Mouse (Mus musculus): ENCODE results near the gene Ncapd2.

Gene Ncapd2

DNA sequence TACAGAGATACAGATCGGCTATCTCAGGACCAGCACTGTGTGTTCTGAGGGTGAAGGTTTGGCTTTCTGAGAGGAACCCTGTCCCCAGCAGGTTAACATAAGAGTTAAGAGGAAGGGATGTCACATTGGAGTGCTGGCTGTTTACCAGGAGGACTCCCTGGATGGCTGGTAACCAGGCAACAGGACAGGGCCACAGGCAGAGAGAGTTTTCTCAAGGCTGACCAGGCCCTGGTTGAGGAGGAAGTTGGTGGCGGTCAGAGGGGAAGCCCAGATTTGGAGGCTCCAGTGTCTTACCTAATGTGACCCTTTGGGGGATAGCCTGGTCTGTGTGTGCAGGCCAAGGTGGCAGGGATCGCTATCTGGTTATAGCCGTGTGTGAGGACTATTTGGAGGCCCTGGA lies 44.7 kb downstream of the Ncapd2 start:
- peak; percentile 66 for DNase-seq

GRCm38 (mm10) chr6:125146148-125146547 lies 45.4 kb downstream of the Ncapd2 start:
- no peak for DNase-seq

DNA sequence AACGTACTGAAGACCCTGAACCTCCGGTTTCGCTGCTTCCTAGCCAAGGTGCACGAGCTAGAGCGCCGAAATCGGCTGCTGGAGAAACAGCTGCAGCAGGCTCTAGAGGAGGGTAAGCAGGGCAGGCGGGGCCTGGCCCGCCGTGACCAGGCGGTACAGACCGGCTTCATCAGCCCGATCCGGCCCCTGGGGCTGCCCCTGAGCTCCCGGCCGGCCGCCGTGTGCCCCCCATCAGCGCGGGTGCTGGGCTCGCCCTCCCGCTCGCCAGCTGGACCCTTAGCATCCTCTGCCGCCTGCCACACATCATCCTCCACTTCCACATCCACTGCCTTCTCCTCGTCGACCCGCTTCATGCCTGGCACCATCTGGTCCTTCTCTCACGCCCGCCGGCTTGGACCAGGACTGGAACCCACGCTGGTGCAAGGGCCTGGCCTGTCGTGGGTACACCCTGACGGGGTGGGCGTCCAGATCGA lies 46.0 kb downstream of the Ncapd2 start:
- DNase-seq = no peak

- peak; percentile 95 for DNase-seq
Observed at GRCm38 (mm10) chr6:125145001-125145400, 46.5 kb downstream of the Ncapd2 start, which contains the start of gene Iffo1. Iffo1 (plus strand) TSS chr6:125145241.

GRCm38 (mm10) chr6:125143904-125144303 lies 47.6 kb downstream of the Ncapd2 start:
- DNase-seq = no peak

GRCm38 (mm10) chr6:125143128-125143527 lies 48.4 kb downstream of the Ncapd2 start:
- no peak for DNase-seq

DNA sequence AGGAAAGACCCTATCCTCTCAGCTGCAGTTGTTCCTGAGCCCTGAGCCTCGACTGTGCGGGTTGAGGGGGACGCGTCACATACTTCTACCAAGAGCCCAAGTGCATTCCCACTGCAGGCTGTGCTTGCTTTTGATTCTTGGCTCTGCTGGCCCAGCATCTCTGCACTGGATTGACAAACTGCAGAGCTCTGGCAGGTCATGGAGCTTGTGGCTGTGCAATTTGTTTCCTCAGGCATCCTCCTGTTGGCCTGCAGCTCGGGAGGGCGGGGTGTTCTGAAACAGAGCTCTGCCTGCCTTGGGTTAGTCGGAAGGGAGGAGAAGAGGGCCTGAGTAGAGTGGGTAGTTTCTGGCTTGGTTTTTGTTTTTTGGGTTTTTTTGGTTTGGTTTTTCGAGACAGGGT lies 49.1 kb downstream of the Ncapd2 start:
- DNase-seq = no peak

GRCm38 (mm10) chr6:125139747-125140146 lies 51.8 kb downstream of the Ncapd2 start:
- no peak for DNase-seq

DNA sequence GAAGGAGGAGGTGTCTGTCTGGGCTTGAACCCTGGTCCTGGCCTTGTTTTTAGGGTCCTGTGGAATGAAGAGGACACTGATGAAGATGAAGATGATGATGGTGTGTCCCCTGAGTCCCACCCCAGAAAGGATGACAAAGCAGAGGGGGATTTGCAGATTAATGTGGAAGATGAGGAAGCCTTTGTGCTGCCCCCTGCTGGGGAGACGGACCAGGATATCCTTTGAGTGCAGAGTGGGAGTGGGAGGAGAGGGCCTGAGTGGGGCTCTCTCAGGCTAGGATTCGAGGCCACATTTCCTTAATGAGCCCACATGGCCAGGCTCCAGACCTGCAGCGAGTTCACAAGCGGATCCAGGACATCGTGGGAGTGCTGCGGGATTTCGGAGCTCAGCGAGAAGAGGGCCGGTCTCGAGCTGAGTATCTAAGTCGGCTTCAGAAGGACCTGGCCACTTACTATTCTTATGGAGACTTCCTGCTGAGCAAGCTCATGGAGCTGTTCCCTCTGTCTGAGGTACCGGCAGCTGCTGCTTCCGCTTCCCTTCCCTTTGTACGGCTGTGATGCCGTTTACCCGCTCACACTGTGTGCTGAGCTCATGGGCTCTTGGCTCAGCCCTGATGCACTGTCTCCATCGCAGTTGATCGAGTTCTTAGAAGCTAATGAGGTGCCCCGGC lies 54.4 kb downstream of the Ncapd2 start:
- peak; percentile 62 for DNase-seq

- DNase-seq = no peak
Observed at GRCm38 (mm10) chr6:125132470-125132869, 59.0 kb downstream of the Ncapd2 start.

DNA sequence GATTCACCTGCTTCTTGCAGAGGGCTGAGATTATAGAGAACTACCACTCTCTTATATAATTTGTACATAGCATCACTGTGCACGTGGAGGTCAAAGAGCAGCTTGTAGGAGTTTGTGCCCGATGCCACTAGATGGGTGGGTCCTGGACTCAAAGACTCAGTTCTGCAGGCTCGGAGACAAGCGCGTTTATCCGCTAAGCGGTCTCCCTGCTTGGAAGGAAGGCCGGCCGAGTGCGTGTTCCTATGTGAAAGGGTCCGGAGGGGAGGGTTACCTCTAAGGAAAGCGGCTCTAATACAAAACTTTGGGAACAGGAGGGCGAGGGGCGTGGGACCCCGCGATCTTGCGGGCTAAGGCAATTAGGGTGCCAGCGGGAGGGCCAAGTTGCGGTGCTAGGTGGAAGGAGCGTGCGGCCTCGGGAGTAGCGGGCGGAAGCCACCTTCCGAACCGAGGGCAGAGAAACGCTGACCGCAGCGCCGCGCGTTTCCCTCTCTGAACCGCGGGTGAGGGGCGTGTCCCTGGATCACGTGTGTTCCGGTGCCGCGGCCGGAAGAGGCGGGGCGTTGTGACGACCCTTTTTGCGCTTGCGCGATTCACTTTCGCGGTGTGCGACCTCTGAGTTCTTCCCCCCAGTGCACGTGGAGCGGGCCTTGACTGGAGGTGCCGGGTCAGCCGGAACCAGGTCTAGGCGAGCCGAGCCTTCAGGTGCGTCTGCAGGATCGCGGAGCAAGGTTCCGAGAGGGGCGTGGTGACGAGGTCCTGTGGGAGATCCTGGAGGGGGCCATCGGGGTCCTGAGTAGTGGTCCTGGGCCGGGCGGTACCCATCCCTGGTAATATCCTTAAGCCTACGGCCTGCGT lies 60.0 kb downstream of the Ncapd2 start, which contains the start of gene Nop2:
Gene Nop2 (plus strand): TSS at position 608 of the 855 bp plus-strand sequence.
- DNase-seq = peak; percentile 90

DNA sequence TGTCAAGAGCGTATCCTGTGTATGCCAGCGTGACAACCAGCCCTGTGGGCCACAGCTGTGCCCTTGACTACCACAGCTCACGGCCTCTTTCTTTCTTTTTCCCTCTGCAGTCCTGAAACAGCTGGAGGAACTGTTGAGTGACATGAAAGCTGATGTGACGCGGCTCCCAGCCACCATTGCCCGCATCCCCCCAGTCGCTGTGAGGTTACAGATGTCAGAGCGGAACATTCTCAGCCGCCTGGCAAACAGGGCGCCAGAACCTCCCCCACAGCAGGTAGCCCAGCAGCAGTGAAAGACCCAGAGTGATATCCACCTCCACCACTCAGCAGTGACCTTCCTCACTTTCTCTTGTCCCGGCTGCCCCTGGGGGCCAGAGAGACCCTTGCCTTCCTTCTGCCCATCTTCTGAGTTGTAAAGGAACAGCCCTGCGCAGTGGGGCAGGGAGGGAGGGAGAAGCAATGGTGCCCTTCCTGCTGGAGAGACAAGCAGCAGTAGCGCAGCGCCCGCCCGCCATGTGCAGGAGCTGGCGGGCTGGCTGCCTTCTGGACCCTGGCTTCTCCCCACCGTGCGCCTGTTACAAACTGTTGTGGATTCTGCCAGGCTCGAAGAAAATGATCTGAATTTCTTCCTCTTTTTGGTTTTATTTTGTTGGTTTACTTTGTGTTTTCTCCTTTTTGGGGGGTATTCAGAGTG lies 61.6 kb downstream of the Ncapd2 start:
- no peak for DNase-seq

- no peak for DNase-seq
Observed at GRCm38 (mm10) chr6:125128724-125129123, 62.8 kb downstream of the Ncapd2 start.

DNA sequence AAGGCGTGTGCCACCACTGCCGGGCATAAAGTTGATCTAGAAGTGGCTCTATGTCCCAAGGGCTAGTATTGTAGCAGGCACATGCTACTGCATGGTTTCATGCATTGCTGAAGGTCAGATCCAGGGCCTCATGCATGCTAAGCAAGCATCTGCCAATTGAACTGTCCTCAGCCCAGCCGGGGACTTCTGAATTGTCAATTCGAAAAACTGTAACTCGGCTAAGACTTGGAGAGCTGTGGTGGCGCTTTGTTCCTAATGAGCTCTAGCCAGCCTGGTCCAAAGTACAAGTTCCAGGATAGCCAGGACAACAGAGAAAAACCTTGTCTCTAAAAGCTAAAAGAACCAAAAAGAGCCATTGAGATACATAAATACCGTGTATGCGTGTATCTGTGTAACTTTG lies 72.1 kb downstream of the Ncapd2 start:
- DNase-seq = no peak

Data from lung, postnatal 36 days (tissue).